Mouse (Mus musculus) olfactory bulb, adult 2 months (tissue): ENCODE data around the gene Pdf.

Experiments
- CTCF ChIP-seq: fragments of 200-500 bp; IDR thresholded peaks from 2 replicates; pipeline ENCODE4 v1.5.1; 2012; ENCODE audit warnings: low read depth, mild to moderate bottlenecking, low read length, moderate library complexity; ENCODE audit not compliant: insufficient read depth
- POLR2A ChIP-seq: fragments of 200-500 bp; IDR thresholded peaks from 2 replicates; pipeline ENCODE4 v1.6.1; 2012; ENCODE audit warnings: mild to moderate bottlenecking, low read depth, low read length, moderate library complexity; ENCODE audit not compliant: insufficient read depth

- peak; percentile 53; the same call in 1 of the 2 replicates for TF ChIP-seq POLR2A
- TF ChIP-seq CTCF, result no peak
Observed at GRCm38 (mm10) chr8:107056076-107056972, 7.9 kb upstream of the Pdf start, which contains the start of the genes Cog8 and Nip7.
